Mouse (Mus musculus) forebrain, embryonic 15.5 days (tissue): ENCODE data around the gene Kiss1. TPM values are rescaled to one million over a fixed set of nuclear protein-coding genes. Genes with fewer than 3 reads are reported as not detected.

Experiments used
- ATAC-seq: fragments of 200-750 bp; cut with Nextera tagmentation; replicated peaks from 2 replicates; pipeline ENCODE4 v1.8.0; 2017; ENCODE audit warnings: mild to moderate bottlenecking, moderate TSS enrichment, moderate library complexity
- H3K27ac ChIP-seq: fragments of 300-500 bp; sonication (generic); replicated peaks from 2 replicates; pipeline ENCODE4 v1.5.1; 2015; ENCODE audit warnings: mild to moderate bottlenecking, inconsistent platforms
- H3K27me3 ChIP-seq: fragments of 300-500 bp; sonication (generic); 2 replicates; pipeline ENCODE4 v1.6.1; 2015; ENCODE audit warnings: inconsistent platforms
- H3K36me3 ChIP-seq: fragments of 300-500 bp; sonication (generic); 2 replicates; pipeline ENCODE4 v1.6.1; 2015; ENCODE audit warnings: mild to moderate bottlenecking, inconsistent platforms
- H3K4me1 ChIP-seq: fragments of 300-500 bp; sonication (generic); 2 replicates; pipeline ENCODE4 v1.6.1; 2015; ENCODE audit warnings: inconsistent platforms
- H3K4me2 ChIP-seq: fragments of 300-500 bp; sonication (generic); replicated peaks from 2 replicates; pipeline ENCODE4 v1.6.1; 2015; ENCODE audit warnings: mild to moderate bottlenecking, inconsistent platforms
- H3K4me3 ChIP-seq: fragments of 300-500 bp; sonication (generic); 2 replicates; pipeline ENCODE4 v1.5.1; 2015; ENCODE audit warnings: mild to moderate bottlenecking, inconsistent platforms
- H3K9ac ChIP-seq: fragments of 300-500 bp; sonication (generic); replicated peaks from 2 replicates; pipeline ENCODE4 v1.6.1; 2015; ENCODE audit warnings: mild to moderate bottlenecking, inconsistent platforms
- H3K9me3 ChIP-seq: fragments of 300-500 bp; sonication (generic); 2 replicates; pipeline ENCODE4 v1.6.1; 2016; ENCODE audit warnings: inconsistent platforms
- WGBS: fragments of 180-500 bp; shearing (Covaris S2); methylation state at CpG from one replicate; pipeline ENCODE4 v1.1.7; 2015; ENCODE audit warnings: mixed read lengths; 5-methylcytosine and 5-hydroxymethylcytosine counted together
- polyA plus RNA-seq: library from polyadenylated mRNA; unstranded; fragments of >200 nt; fragmentation: Nextera tagmentation; extraction: Ambion mirVana; gene quantifications from 2 replicates; pipeline ENCODE4 v1.2.1, GENCODE M21; 2015

The Kiss1 gene
- polyA plus RNA-seq, 1 experiment from 2014 or later: not detected

- H3K27ac ChIP-seq: no peak overlapping the region
- no peak overlapping the region for H3K4me2 ChIP-seq
- peaks cover 15% of the 10 kb centered on the region; the same call in 1 of the 2 replicates for H3K36me3 ChIP-seq
- no peak; the same call in 1 of the 2 replicates for ATAC-seq
- H3K4me1 ChIP-seq: no peaks in the 10 kb centered on the region
- no peak overlapping the region for H3K9ac ChIP-seq
- H3K4me3 ChIP-seq: no peak overlapping the region
- H3K27me3 ChIP-seq: no peaks in the 10 kb centered on the region
- H3K9me3 ChIP-seq: no peaks in the 10 kb centered on the region
- WGBS: 79% methylated on average over 9 of the region's 9 CpGs
Measured at GRCm38 (mm10) chr1:133296376-133296775, 25.3 kb upstream of the Kiss1 start.

GRCm38 (mm10) chr1:133298816-133299215 lies 22.9 kb upstream of the Kiss1 start:
- Histone ChIP-seq H3K9me3 (no peaks in the 10 kb centered on the region), H3K4me2 (no peak overlapping the region), H3K4me3 (no peak overlapping the region), H3K4me1 (peaks cover 7% of the 10 kb centered on the region; the same call in 1 of the 2 replicates), H3K36me3 (peaks cover 9% of the 10 kb centered on the region; the same call in 1 of the 2 replicates), H3K9ac (no peak overlapping the region), H3K27me3 (no peaks in the 10 kb centered on the region), H3K27ac (no peak overlapping the region)
- WGBS: 39% methylated on average over 14 of the region's 14 CpGs
- ATAC-seq: no peak

GRCm38 (mm10) chr1:133302540-133302939 lies 19.1 kb upstream of the Kiss1 start:
- no peak; the same call in 1 of the 2 replicates for ATAC-seq

GRCm38 (mm10) chr1:133306842-133307241 lies 14.8 kb upstream of the Kiss1 start:
- ATAC-seq: peak; percentile 12; the same call in 1 of the 2 replicates
- Histone ChIP-seq H3K4me1 (peaks cover 18% of the 10 kb centered on the region), H3K27me3 (no peaks in the 10 kb centered on the region; the same call in 1 of the 2 replicates), H3K27ac (no peak overlapping the region), H3K9ac (no peak overlapping the region), H3K4me2 (no peak overlapping the region), H3K36me3 (no peaks in the 10 kb centered on the region), H3K9me3 (no peaks in the 10 kb centered on the region), H3K4me3 (no peak overlapping the region)
- WGBS: 2% methylated on average over 4 of the region's 4 CpGs

More at GRCm38 (mm10) chr1:133302540-133302939, 19.1 kb upstream of the Kiss1 start:
- Histone ChIP-seq H3K27me3 (no peaks in the 10 kb centered on the region), H3K9ac (no peak overlapping the region), H3K9me3 (no peaks in the 10 kb centered on the region), H3K4me1 (peaks cover 14% of the 10 kb centered on the region), H3K4me3 (no peak overlapping the region), H3K36me3 (no peaks in the 10 kb centered on the region; the same call in 1 of the 2 replicates), H3K4me2 (no peak overlapping the region), H3K27ac (no peak overlapping the region)
- WGBS: 27% methylated on average over 3 of the region's 3 CpGs

- ATAC-seq: 0 out of 2 replicates have a peak, but pooled peaks have one; percentile 35
- H3K4me2 ChIP-seq: no peak overlapping the region
- WGBS: 12% methylated on average over 6 of the region's 6 CpGs
Measured at GRCm38 (mm10) chr1:133307318-133307717, 14.4 kb upstream of the Kiss1 start.

GRCm38 (mm10) chr1:133309652-133310267 lies 11.9 kb upstream of the Kiss1 start, which contains the start of gene Golt1a:
Gene Golt1a (plus strand): TSS chr1:133309800.
- ATAC-seq: no peak
- peaks cover 21% of the 10 kb centered on the region for H3K4me1 ChIP-seq
- H3K27ac ChIP-seq: no peak within 1 kb of the TSS
- H3K9ac ChIP-seq: no peak within 1 kb of the TSS
- H3K9me3 ChIP-seq: no peaks in the 10 kb centered on the region
- H3K36me3 ChIP-seq: no peaks in the 10 kb centered on the region
- no peaks in the 10 kb centered on the region; the same call in 1 of the 2 replicates for H3K27me3 ChIP-seq
- WGBS: 75% methylated on average over 14 of the region's 14 CpGs
- H3K4me2 ChIP-seq: no peak within 1 kb of the TSS
- no peak within 1 kb of the TSS for H3K4me3 ChIP-seq

More at GRCm38 (mm10) chr1:133307318-133307717, 14.4 kb upstream of the Kiss1 start:
- Histone ChIP-seq H3K9ac (no peak overlapping the region), H3K27ac (no peak overlapping the region), H3K27me3 (no peaks in the 10 kb centered on the region; the same call in 1 of the 2 replicates), H3K9me3 (no peaks in the 10 kb centered on the region), H3K4me1 (peaks cover 18% of the 10 kb centered on the region), H3K4me3 (no peak overlapping the region), H3K36me3 (no peaks in the 10 kb centered on the region)

GRCm38 (mm10) chr1:133311240-133311639 lies 10.4 kb upstream of the Kiss1 start:
- H3K4me2 ChIP-seq: no peak overlapping the region
- H3K9me3 ChIP-seq: no peaks in the 10 kb centered on the region
- 61% methylated on average over 4 of the region's 4 CpGs for WGBS
- H3K4me3 ChIP-seq: no peak overlapping the region
- H3K27ac ChIP-seq: peak overlapping the region; percentile 73; the same call in 1 of the 2 replicates
- H3K36me3 ChIP-seq: no peaks in the 10 kb centered on the region
- ATAC-seq: no peak
- no peak overlapping the region for H3K9ac ChIP-seq
- no peaks in the 10 kb centered on the region; the same call in 1 of the 2 replicates for H3K27me3 ChIP-seq
- H3K4me1 ChIP-seq: peaks cover 21% of the 10 kb centered on the region

GRCm38 (mm10) chr1:133311946-133312345 lies 9.7 kb upstream of the Kiss1 start:
- Histone ChIP-seq H3K4me2 (peak overlapping the region; percentile 28), H3K27me3 (no peaks in the 10 kb centered on the region; the same call in 1 of the 2 replicates), H3K9ac (0 out of 2 replicates have a peak overlapping the region, but pooled peaks have one; percentile 10), H3K36me3 (no peaks in the 10 kb centered on the region), H3K4me3 (no peak overlapping the region), H3K4me1 (peaks cover 18% of the 10 kb centered on the region), H3K27ac (peak overlapping the region; percentile 73), H3K9me3 (no peaks in the 10 kb centered on the region)
- 9% methylated on average over 10 of the region's 10 CpGs for WGBS
- peak; percentile 77 for ATAC-seq

GRCm38 (mm10) chr1:133314364-133314763 lies 7.3 kb upstream of the Kiss1 start:
- Histone ChIP-seq H3K27ac (no peak overlapping the region), H3K4me1 (peaks cover 14% of the 10 kb centered on the region), H3K4me3 (no peak overlapping the region), H3K9me3 (no peaks in the 10 kb centered on the region), H3K9ac (no peak overlapping the region), H3K27me3 (no peaks in the 10 kb centered on the region; the same call in 1 of the 2 replicates), H3K36me3 (no peaks in the 10 kb centered on the region), H3K4me2 (no peak overlapping the region)
- no peak for ATAC-seq
- WGBS: 22% methylated on average over 8 of the region's 8 CpGs

- no peaks in the 10 kb centered on the region for H3K9me3 ChIP-seq
Measured at GRCm38 (mm10) chr1:133315775-133316174, 5.9 kb upstream of the Kiss1 start.

GRCm38 (mm10) chr1:133316577-133316976 lies 5.1 kb upstream of the Kiss1 start:
- no peak for ATAC-seq
- Histone ChIP-seq H3K4me2 (no peak overlapping the region), H3K27me3 (no peaks in the 10 kb centered on the region), H3K4me1 (peaks cover 13% of the 10 kb centered on the region), H3K36me3 (no peaks in the 10 kb centered on the region), H3K27ac (no peak overlapping the region), H3K9me3 (no peaks in the 10 kb centered on the region), H3K9ac (no peak overlapping the region), H3K4me3 (no peak overlapping the region)
- 82% methylated on average over 4 of the region's 4 CpGs for WGBS

More at GRCm38 (mm10) chr1:133315775-133316174, 5.9 kb upstream of the Kiss1 start:
- Histone ChIP-seq H3K4me2 (no peak overlapping the region), H3K4me1 (peaks cover 14% of the 10 kb centered on the region), H3K4me3 (no peak overlapping the region), H3K27ac (no peak overlapping the region), H3K27me3 (no peaks in the 10 kb centered on the region), H3K36me3 (no peaks in the 10 kb centered on the region), H3K9ac (no peak overlapping the region)
- WGBS: 85% methylated on average over 6 of the region's 6 CpGs
- no peak for ATAC-seq

- WGBS: 84% methylated on average over 1 of the region's 1 CpGs
Measured at GRCm38 (mm10) chr1:133317149-133317548, 4.5 kb upstream of the Kiss1 start.

More at GRCm38 (mm10) chr1:133317149-133317548, 4.5 kb upstream of the Kiss1 start:
- H3K4me1 ChIP-seq: peaks cover 7% of the 10 kb centered on the region
- no peak for ATAC-seq
- H3K4me3 ChIP-seq: no peak overlapping the region
- H3K9ac ChIP-seq: no peak overlapping the region
- no peak overlapping the region for H3K4me2 ChIP-seq
- H3K9me3 ChIP-seq: no peaks in the 10 kb centered on the region
- H3K36me3 ChIP-seq: no peaks in the 10 kb centered on the region
- H3K27ac ChIP-seq: no peak overlapping the region
- no peaks in the 10 kb centered on the region for H3K27me3 ChIP-seq
